Mouse (Mus musculus) brain, embryonic 14.5 days (tissue): ENCODE results near the gene Irf2bp1. TPM values are rescaled to one million over a fixed set of nuclear protein-coding genes. Genes with fewer than 3 reads are reported as not detected.
A peak's percentile ranks its signal among the peaks of the same experiment; 100 is the strongest.

ENCODE experiments used
- DNase-seq: peaks from one replicate; pipeline ENCODE4 v3.0.0-alpha.2; 2011; ENCODE audit warnings: low read depth
- CTCF ChIP-seq: fragments of 200-500 bp; IDR thresholded peaks from 2 replicates; pipeline ENCODE4 v1.5.1; 2012; ENCODE audit warnings: inconsistent platforms, mild to moderate bottlenecking, moderate library complexity, borderline replicate concordance; ENCODE audit not compliant: insufficient read depth, insufficient read length; ENCODE audit errors: extremely low read depth
- POLR2A ChIP-seq: fragments of 200-500 bp; IDR thresholded peaks from 2 replicates; pipeline ENCODE4 v1.6.1; 2012; ENCODE audit warnings: mild to moderate bottlenecking, inconsistent platforms, borderline replicate concordance; ENCODE audit not compliant: poor library complexity, insufficient read depth, insufficient read length, severe bottlenecking; ENCODE audit errors: extremely low read depth
- polyA plus RNA-seq: library from polyadenylated mRNA; depleted of rRNA; stranded (reverse); fragments of >200 nt; gene quantifications from 2 replicates; pipeline ENCODE4 v1.2.3, GENCODE M21; 2012

Irf2bp1 gene
- polyA plus RNA-seq, 1 experiment = 54.6 TPM

DNA sequence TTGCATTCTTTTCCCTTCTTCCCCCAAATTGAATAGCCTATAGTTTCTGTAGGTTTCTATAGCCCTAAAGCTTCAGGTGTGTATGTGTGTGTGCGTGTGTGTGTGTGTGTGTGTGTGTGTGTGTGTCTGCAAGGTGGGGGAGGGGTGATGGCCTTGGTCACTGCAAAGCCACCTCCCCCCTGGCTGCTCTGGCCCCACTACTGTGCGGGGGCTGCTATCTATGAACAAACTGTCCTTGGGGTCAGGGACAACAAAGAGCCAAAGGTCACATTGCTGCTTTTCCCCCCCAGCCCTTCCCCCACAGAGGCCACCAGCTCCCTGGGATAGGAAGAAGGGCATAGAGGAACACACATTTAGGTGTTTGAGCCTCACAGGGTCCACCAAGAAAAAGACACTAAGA is 9.0 kb downstream of the Irf2bp1 start:
- DNase-seq = no peak
- TF ChIP-seq CTCF (no peak), POLR2A (no peak)

DNA sequence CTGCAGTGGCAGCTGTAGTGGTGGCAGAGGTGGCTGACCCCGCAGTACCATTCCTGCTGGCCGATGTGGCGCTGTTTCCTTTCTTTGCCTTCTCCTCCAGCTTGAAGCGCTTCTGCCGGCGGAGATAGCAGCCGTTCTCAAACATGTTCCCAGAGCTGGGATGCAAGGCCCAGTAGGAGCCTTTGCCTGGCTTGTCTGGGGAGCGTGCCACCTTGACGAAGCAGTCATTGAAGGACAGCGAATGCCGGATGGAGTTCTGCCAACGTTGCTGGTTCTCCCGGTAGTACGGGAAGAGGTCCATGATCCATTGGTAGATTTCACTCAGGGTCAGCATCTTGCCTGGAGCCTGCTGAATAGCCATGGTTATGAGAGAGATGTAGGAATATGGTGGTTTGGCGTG is 10.6 kb downstream of the Irf2bp1 start:
- TF ChIP-seq CTCF = no peak
- no peak for TF ChIP-seq POLR2A
- DNase-seq = no peak

DNA sequence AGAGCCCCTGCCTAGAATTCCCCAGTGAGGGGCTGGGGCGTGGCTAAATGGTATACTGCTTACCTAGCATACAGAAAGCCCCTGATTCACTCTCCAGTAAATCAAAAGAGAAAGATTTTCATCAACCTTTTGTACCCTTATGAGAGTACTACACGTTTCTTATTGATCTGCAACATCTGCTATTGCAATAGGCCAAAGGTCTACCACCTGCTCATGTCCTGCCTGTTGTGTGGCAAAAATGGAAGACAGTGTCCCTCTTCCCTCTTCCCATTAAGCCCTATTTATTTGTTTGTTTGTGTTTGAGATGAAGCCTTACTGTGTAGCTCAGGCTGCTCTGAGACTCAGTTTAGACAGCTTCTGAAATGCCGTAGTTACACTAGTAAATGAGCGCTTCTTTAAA is 12.2 kb downstream of the Irf2bp1 start:
- no peak for TF ChIP-seq CTCF
- no peak for DNase-seq

DNA sequence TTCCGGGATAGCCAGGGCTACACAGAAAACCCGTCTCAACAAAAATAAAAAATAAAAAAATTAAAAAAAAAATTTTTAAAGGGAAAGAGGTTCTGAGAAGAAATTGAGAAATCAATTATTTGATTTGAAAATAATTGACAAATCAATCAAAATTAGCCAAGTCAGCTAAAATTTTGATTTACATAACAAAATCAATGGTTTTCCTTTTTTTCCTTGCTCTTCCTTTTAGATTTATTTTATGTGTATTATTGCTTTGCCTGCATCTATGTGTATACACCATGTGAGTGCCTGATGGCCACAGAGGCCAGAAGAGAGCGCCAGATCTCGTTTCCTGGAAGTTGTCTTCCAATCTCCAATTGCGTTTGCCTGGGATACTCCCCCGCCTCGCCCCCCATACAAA is 14.1 kb downstream of the Irf2bp1 start:
- no peak for TF ChIP-seq CTCF
- no peak for TF ChIP-seq POLR2A
- DNase-seq = no peak

DNA sequence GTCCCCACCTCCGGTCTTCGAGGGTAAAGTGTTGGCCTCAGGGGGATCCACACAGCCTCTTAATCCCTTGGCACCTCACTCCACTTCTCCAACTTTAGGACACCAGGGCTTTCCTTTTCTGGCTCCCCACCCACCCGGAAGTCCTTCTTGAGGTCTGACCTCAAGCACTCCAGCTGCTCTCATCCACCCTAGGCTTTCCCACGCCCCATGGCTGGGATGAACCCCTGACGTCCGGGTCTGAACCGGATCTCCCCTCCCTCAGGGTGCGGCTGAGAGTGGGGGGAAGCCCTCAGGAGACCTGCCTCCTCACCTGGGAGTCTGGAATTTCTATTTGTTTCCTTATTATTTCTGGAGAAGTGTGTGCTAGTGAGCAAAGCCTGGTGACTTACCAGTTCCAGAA is 17.2 kb downstream of the Irf2bp1 start:
- DNase-seq = no peak
- TF ChIP-seq CTCF (no peak), POLR2A (no peak)

DNA sequence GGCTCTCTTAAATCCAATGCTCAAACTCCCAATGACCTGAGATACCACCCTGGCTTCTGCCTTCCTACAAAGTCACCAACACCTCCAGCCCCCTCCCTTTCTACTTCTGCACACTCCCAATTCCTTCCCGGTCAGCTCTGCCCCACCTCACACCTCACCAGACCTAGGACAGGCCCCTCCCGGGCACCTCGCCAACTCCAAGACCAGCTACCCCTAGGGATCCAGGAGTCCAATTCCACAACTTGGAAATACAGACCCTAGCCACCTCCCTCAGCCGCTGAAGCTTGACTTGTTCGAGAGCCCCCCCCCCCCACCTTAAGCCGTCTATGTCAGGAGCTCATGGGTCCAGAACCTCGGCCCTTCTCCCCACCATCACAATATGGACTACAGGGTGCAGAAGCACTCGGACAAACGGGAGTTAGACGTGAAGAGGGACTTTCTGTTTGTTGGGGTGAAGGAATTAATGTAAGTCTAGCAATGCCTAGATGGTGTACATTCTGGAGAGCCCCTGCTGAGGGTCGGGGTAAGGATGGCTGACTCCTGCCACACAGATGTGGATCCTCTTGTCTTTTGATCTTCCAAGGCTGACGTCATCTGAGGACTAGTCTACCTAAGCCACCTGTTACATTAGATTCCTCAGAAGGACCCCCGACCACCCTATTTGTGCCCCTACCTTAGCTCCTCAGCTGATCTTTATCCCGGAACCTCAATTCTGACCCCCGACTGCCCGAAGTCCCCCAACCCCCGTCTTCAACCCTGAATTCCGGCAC is 18.5 kb downstream of the Irf2bp1 start:
- no peak for DNase-seq
- no peak for TF ChIP-seq CTCF
- no peak for TF ChIP-seq POLR2A

DNA sequence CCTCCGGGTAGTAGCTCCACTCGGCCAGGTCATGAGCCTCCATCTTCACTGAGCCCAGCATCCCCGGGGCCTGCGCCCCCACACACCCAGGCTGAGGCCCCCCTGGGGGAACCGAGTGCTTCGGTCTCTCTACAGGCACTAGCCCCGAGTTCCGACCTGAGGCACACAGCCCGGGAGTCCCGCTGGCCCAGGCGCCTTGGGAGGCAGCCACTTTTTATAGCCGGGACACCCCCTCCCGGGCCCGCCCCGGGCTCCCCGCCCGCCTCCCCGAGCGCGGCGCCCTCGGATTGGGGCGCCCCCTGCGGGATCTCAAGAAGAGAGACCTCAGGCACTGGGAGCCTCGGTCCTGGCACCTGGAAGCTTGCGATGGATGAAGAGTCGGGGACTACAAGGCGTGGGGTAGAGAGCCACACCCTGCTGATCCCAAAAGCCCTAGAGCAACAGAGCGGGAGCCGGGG is 19.5 kb downstream of the Irf2bp1 start, which contains the start of gene Foxa3:
Gene Foxa3, minus strand, starts transcription at position 182 of the 458 bp plus-strand sequence.
- no peak for DNase-seq
- TF ChIP-seq POLR2A (no peak), CTCF (no peak)

DNA sequence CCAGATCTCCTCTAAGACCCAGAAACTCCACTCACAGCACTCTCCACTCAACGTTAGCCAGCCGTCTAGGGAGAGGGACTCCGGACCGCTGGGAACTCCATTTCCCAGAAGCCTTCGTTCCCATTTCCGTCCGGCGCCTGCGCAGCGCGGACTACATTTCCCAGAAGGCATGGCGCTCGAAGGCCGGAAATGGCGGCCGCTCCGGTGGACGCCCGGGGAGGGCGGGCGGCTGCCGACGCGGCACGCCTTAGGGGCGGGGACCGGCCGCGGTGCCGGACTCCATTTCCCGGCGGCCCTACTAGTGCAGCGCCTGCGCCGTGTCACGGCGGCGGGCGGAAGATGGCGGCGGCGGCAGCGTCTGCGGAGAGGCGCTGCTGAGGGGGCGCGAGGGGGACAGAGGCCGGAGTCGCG is 20.3 kb downstream of the Irf2bp1 start, which contains the start of gene Sympk:
Gene Sympk, plus strand, starts transcription at position 282 of the 411 bp plus-strand sequence.
- peak; percentile 88 for TF ChIP-seq POLR2A
- no peak for TF ChIP-seq CTCF

DNA sequence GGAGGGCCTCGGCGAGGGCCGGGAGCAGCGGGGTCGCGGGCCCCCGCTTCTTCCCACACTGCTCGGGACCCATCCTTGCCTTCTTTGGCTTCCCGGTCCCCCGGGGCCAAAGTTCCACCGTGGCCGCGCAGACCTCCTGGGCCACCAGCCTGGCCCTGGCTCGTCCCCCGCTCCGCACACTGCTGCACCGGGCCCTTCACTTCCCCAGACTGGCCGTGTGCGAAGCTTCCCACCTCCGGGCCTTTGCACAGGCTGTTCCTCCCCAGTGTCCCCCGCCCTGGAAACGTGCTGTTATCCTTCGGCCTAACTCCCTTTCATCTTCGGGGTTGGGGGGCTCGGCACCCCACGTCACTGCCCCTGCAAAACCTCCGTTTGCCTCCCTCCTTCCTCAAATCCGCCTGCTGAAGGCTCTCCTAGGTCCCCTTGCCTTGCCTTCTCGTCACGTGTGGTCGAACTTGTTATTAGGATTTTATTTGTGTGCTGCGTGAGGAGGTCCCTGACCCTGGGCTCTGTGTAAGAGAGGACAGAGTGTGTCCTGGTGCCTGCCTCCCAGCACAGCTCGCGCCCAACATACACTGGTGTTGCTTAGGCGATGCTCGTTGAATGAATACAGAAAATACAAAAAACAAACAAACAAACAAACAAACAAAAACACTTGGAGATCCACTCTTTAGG is 20.9 kb downstream of the Irf2bp1 start:
- TF ChIP-seq CTCF = no peak
- TF ChIP-seq POLR2A = no peak
- DNase-seq = peak; percentile 35

More for the DNA sequence above, 20.3 kb downstream of the Irf2bp1 start, which contains the start of gene Sympk:
- DNase-seq = peak; percentile 99

DNA sequence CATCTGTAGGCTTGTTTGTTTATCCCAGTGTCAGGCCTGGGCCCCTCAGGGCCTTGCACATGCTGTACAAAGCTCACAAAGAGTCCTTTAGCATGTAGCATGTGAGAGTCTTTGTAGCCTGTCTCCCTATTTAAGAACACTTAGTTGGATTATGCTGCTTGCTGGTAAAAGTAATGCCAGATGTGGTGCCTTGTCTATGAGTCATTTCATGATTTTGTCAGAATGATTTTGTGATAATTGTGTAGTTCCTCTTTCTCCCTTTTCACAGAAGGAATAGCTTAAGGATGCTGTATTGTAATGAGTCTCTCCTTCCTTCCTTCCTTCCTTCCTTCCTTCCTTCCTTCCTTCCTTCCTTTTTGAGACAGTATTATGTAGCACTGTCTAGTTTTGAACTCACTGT is 24.2 kb downstream of the Irf2bp1 start:
- no peak for TF ChIP-seq CTCF
- no peak for TF ChIP-seq POLR2A
- DNase-seq = no peak

DNA sequence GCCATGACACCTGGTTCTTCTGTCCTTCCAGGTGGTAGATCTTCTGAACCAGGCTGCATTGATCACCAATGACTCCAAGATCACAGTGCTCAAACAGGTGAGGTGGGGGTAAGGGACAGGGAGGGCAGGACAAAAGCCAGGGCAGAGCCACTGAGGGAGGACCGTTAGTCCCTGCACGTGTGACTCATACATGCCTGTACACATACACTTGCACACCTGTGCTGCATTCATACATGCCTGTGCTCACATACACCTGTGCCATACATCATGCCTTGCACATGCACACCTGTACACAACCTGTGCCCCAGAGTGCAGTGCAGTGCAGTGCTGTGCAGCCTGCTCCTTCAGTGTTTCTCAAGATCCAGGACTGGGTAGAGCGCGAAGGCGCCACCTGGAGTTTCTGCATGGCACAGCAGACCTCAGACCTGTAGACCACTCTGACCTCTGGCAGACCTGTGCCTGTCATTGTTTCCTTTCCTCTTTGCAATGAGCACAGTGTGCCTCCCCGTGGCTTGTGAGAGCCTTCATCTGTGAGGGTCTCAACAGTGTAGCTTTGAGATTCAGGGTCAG is 25.3 kb downstream of the Irf2bp1 start:
- peak; percentile 61 for DNase-seq
- TF ChIP-seq POLR2A = no peak
- TF ChIP-seq CTCF = peak; percentile 77
